Mouse (Mus musculus) CH12.LX (cell line): ENCODE data around the gene Hip1r. TPM values are rescaled to one million over a fixed set of nuclear protein-coding genes. Genes with fewer than 3 reads are reported as not detected.

Experiments used
- DNase-seq: peaks from one replicate; pipeline ENCODE4 v3.0.0-alpha.2; 2013; ENCODE audit errors: extremely low read depth
- H3K27ac ChIP-seq: 2 replicates; pipeline ENCODE4 v1.5.1; 2012; ENCODE audit warnings: low read depth, mild to moderate bottlenecking, control low read depth, moderate library complexity; ENCODE audit not compliant: insufficient read depth
- H3K27me3 ChIP-seq: replicated peaks from 2 replicates; pipeline ENCODE3; 2012; ENCODE audit warnings: inconsistent platforms
- H3K36me3 ChIP-seq, 2 experiments: replicated peaks in 1 of 2; 2 replicates each; pipeline versions ENCODE3 to v1.6.1; 2012; ENCODE audit warnings: inconsistent platforms in 1 of 2, low read length in 1 of 2, mild to moderate bottlenecking in 1 of 2, mixed read lengths in 1 of 2, moderate library complexity in 1 of 2; ENCODE audit not compliant: control insufficient read depth in 1 of 2, insufficient read depth in 1 of 2
- H3K4me1 ChIP-seq, 2 experiments: 2 replicates each; pipeline ENCODE4 v1.6.1; 2012; ENCODE audit warnings: inconsistent platforms in 1 of 2, moderate library complexity in 1 of 2; ENCODE audit not compliant: insufficient read depth in 2 of 2, control insufficient read depth in 1 of 2
- H3K4me2 ChIP-seq: 2 replicates; pipeline ENCODE4 v1.6.1; 2012; ENCODE audit warnings: low read depth, mild to moderate bottlenecking, control low read depth; ENCODE audit not compliant: poor library complexity, insufficient read depth, severe bottlenecking
- H3K4me3 ChIP-seq, 3 experiments: fragments of 150-350 bp in 1 of 3; sonication (generic) in 1 of 3; replicated peaks in 1 of 3; 2 replicates each; pipeline versions ENCODE3 to v1.5.1; 2011 to 2012; ENCODE audit warnings: low read depth in 2 of 3, low read length in 2 of 3, mild to moderate bottlenecking in 2 of 3, moderate library complexity in 2 of 3, control low read depth in 1 of 3, improper control_type of control experiment in 1 of 3, inconsistent platforms in 1 of 3, mixed read lengths in 1 of 3; ENCODE audit not compliant: poor library complexity in 1 of 3
- H3K79me2 ChIP-seq: replicated peaks from 2 replicates; pipeline ENCODE4 v1.6.1; 2012; ENCODE audit warnings: mild to moderate bottlenecking, moderate library complexity; ENCODE audit not compliant: control insufficient read depth, poor library complexity, insufficient read depth, severe bottlenecking; ENCODE audit errors: extremely low read depth
- H3K9ac ChIP-seq: 2 replicates; pipeline ENCODE4 v1.6.1; 2012; ENCODE audit warnings: low read depth, mild to moderate bottlenecking, control low read depth, moderate library complexity; ENCODE audit not compliant: insufficient read depth
- H3K9me3 ChIP-seq: replicated peaks from 2 replicates; pipeline ENCODE3; 2012; ENCODE audit warnings: low read length, inconsistent platforms, mixed read lengths
- CHD1 ChIP-seq: IDR thresholded peaks from 2 replicates; pipeline ENCODE4 v1.6.1; 2012; ENCODE audit warnings: low read depth, low read length, improper control_type of control experiment, inconsistent platforms
- CHD2 ChIP-seq: IDR thresholded peaks from 2 replicates; pipeline ENCODE4 v1.6.1; 2011; ENCODE audit warnings: low read length, improper control_type of control experiment
- ETS1 ChIP-seq: conservative IDR thresholded peaks from 2 replicates; pipeline ENCODE4 v1.6.1; 2012; ENCODE audit warnings: low read depth, mild to moderate bottlenecking, inconsistent platforms, low read length, improper control_type of control experiment, moderate library complexity
- GABPA ChIP-seq: IDR thresholded peaks from 2 replicates; pipeline ENCODE4 v1.6.1; 2012; ENCODE audit warnings: low read depth, low read length, improper control_type of control experiment, inconsistent platforms; ENCODE audit not compliant: insufficient replicate concordance
- HCFC1 ChIP-seq: IDR thresholded peaks from 2 replicates; pipeline ENCODE4 v1.6.1; 2012; ENCODE audit warnings: low read depth, mild to moderate bottlenecking, inconsistent platforms, low read length, improper control_type of control experiment
- IRF4 ChIP-seq: IDR thresholded peaks from 2 replicates; pipeline ENCODE4 v1.6.1; 2014; ENCODE audit warnings: low read depth, mild to moderate bottlenecking, inconsistent platforms, low read length, improper control_type of control experiment
- JUN ChIP-seq: IDR thresholded peaks from 2 replicates; pipeline ENCODE4 v1.6.1; 2011; ENCODE audit warnings: low read depth, mild to moderate bottlenecking, low read length, improper control_type of control experiment, moderate library complexity; ENCODE audit not compliant: insufficient read depth
- JUND ChIP-seq: conservative IDR thresholded peaks from 2 replicates; pipeline ENCODE4 v1.6.1; 2011; ENCODE audit warnings: low read depth, low read length, improper control_type of control experiment
- MAX ChIP-seq: IDR thresholded peaks from 2 replicates; pipeline ENCODE4 v1.6.1; 2011; ENCODE audit warnings: low read length, improper control_type of control experiment
- MAZ ChIP-seq: IDR thresholded peaks from 2 replicates; pipeline ENCODE4 v1.6.1; 2012; ENCODE audit warnings: low read depth, mild to moderate bottlenecking, inconsistent platforms, low read length, improper control_type of control experiment, moderate library complexity
- MYC ChIP-seq: IDR thresholded peaks from 2 replicates; pipeline ENCODE4 v1.6.1; 2011; ENCODE audit warnings: low read depth, mild to moderate bottlenecking, improper control_type of control experiment, low read length
- PAX5 ChIP-seq: IDR thresholded peaks from 2 replicates; pipeline ENCODE4 v1.6.1; 2012; ENCODE audit warnings: low read length, inconsistent platforms, mixed read lengths
- POLR2A ChIP-seq: IDR thresholded peaks from 2 replicates; pipeline ENCODE4 v1.6.1; 2011; ENCODE audit warnings: low read depth, mild to moderate bottlenecking, improper control_type of control experiment, low read length
- POLR2AphosphoS2 ChIP-seq: IDR thresholded peaks from 2 replicates; pipeline ENCODE4 v1.6.1; 2011; ENCODE audit warnings: low read depth, low read length, improper control_type of control experiment
- RCOR1 ChIP-seq: conservative IDR thresholded peaks from 2 replicates; pipeline ENCODE4 v1.6.1; 2012; ENCODE audit warnings: low read depth, mild to moderate bottlenecking, inconsistent platforms, low read length, improper control_type of control experiment
- SIN3A ChIP-seq: IDR thresholded peaks from 2 replicates; pipeline ENCODE4 v1.6.1; 2012; ENCODE audit warnings: low read length, improper control_type of control experiment, inconsistent platforms
- SMC3 ChIP-seq: IDR thresholded peaks from 2 replicates; pipeline ENCODE4 v1.6.1; 2011; ENCODE audit warnings: low read depth, low read length, improper control_type of control experiment
- TBP ChIP-seq: conservative IDR thresholded peaks from 2 replicates; pipeline ENCODE4 v1.6.1; 2011; ENCODE audit warnings: low read depth, low read length, improper control_type of control experiment
- UBTF ChIP-seq: IDR thresholded peaks from 2 replicates; pipeline ENCODE4 v1.6.1; 2012; ENCODE audit warnings: low read depth, mild to moderate bottlenecking, inconsistent platforms, low read length, improper control_type of control experiment, moderate library complexity
- USF1 ChIP-seq: IDR thresholded peaks from 2 replicates; pipeline ENCODE4 v1.6.1; 2014; ENCODE audit warnings: low read depth, mild to moderate bottlenecking, inconsistent platforms, low read length, improper control_type of control experiment
- ZKSCAN1 ChIP-seq: IDR thresholded peaks from 2 replicates; pipeline ENCODE4 v1.6.1; 2012; ENCODE audit warnings: low read depth, inconsistent platforms, low read length, improper control_type of control experiment, borderline replicate concordance
- dilution Hi-C: fragments of 300-500 bp; cut with MboI; formaldehyde crosslinking; loops from 2 replicates; pipeline ENCODE4 v1.14.3; 2020; ENCODE audit warnings: low sequenced_read_pairs; ENCODE audit not compliant: extremely low pct_unique_long_range_greater_than_20kb, extremely low pct_ligation_motif_present
- in situ Hi-C: fragments of 300-500 bp; cut with MboI; formaldehyde crosslinking; loops from 3 replicates; pipeline ENCODE4 v1.14.3; 2019; ENCODE audit warnings: low sequenced_read_pairs, low pct_ligation_motif_present, low pct_unique_long_range_greater_than_20kb, mixed read lengths
- polyA plus RNA-seq: library from polyadenylated mRNA; unstranded; fragments of >175 nt; gene quantifications from 2 replicates; pipeline ENCODE4 v1.2.1, GENCODE M21; 2012; ENCODE audit warnings: low read depth; ENCODE audit not compliant: insufficient read length
- total RNA-seq, 2 experiments: library from RNA; depleted of rRNA; stranded (reverse); fragments of 300-350 nt in 1 of 2; fragments of >200 nt in 1 of 2; gene quantifications; 2 replicates each; pipeline ENCODE4 v1.2.3; 2012 to 2014

The Hip1r gene
- total and polyA plus RNA-seq, 3 experiments: 26.1 to 49.8 (median 44.7) TPM

DNA sequence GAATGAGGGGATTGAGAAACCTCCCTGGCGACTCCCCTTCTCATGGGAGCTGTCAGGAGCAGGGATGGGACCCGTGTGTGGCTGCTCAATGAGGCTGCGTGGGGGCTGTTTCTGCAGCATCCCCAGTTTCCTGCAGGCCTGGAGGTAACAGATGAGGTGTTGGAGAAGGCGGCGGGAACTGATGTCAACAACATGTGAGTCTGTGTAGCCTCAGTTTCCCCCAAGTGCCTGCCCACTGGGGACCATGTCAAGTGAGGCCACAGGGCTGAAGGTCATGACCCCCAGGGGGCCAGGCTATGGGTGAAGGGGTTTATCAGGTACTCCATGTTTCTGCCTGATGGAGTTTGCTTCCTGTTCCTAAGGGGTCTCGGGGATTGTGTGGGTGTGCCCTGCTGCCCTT, 17.9 kb downstream of the Hip1r start:
- Histone ChIP-seq H3K9me3 (no peaks in the 10 kb centered on the region), H3K36me3 (peaks cover 67 to 91% of the 10 kb centered on the region in 2 experiments), H3K79me2 (peaks cover 28% of the 10 kb centered on the region), H3K4me2 (no peak overlapping the region), H3K4me1 (peaks cover 10 to 21% of the 10 kb centered on the region in 2 experiments), H3K27ac (no peak overlapping the region), H3K9ac (no peak overlapping the region), H3K4me3 (no peak overlapping the region), H3K27me3 (no peaks in the 10 kb centered on the region)
- dilution Hi-C loops (no loop called here), in situ Hi-C loops (loop anchor here (5.0 to 10.0 kb wide), 2 partner anchors 39 to 177 kb away; no protein-coding TSS in a partner anchor)
- DNase-seq: no peak
- no peak for TF ChIP-seq TBP
- no peak for TF ChIP-seq ZKSCAN1
- no peak for TF ChIP-seq PAX5
- no peak for TF ChIP-seq UBTF
- no peak for TF ChIP-seq CHD1

DNA sequence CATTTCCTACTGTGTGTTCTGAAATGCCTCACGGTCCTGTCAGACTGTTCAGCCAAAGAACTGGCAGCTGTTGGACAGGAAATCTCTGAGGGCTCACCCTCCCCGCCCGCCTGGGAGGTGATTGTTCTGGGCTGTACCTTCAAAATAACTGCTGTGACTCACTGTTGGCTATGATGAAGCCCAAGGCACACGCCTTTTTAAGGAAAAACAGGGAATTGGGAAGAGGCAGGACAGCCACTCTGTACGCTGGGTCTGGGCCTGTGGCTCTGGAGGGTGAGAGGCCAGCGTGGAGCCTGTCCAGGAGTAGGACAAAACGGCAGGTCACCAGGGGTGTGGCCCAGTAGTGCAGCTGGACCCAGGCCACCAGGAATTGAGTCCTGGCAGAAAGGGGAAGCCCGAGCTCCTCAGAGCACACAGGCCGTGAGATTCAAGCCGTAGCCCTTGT, 18.8 kb downstream of the Hip1r start:
- no peaks in the 10 kb centered on the region for H3K9me3 ChIP-seq
- TF ChIP-seq MAX (no peak), JUN (no peak), HCFC1 (no peak), SMC3 (no peak), RCOR1 (no peak), GABPA (no peak), MAZ (no peak), ETS1 (no peak), IRF4 (no peak), POLR2A (no peak), JUND (no peak), USF1 (no peak), POLR2AphosphoS2 (no peak), TBP (no peak), SIN3A (no peak), CHD2 (no peak), MYC (no peak)
- H3K36me3 ChIP-seq: peaks cover 75 to 91% of the 10 kb centered on the region in 2 experiments
- H3K9ac ChIP-seq: no peak overlapping the region
- in situ Hi-C loops: loop anchor here (5.0 to 10.0 kb wide), 2 partner anchors 40 to 177 kb away; no protein-coding TSS in a partner anchor
- H3K4me1 ChIP-seq: peaks cover 10 to 17% of the 10 kb centered on the region in 2 experiments
- H3K4me2 ChIP-seq: no peak overlapping the region
- H3K79me2 ChIP-seq: peaks cover 19% of the 10 kb centered on the region
- peak overlapping the region; percentile 20; the same call in 1 of the 2 replicates for H3K27ac ChIP-seq
- dilution Hi-C loops: no loop called here
- H3K27me3 ChIP-seq: no peaks in the 10 kb centered on the region
- DNase-seq: no peak
- peak overlapping the region in 1 of 3 experiments; percentile 2 for H3K4me3 ChIP-seq
